Mouse (Mus musculus): ENCODE measurements around the gene Fam129b. TPM values are rescaled to one million over a fixed set of nuclear protein-coding genes. Genes with fewer than 3 reads are reported as not detected.

Gene Fam129b
- total and polyA plus RNA-seq, 3 experiments = 0.26 to 0.55 (median 0.50) TPM

DNA sequence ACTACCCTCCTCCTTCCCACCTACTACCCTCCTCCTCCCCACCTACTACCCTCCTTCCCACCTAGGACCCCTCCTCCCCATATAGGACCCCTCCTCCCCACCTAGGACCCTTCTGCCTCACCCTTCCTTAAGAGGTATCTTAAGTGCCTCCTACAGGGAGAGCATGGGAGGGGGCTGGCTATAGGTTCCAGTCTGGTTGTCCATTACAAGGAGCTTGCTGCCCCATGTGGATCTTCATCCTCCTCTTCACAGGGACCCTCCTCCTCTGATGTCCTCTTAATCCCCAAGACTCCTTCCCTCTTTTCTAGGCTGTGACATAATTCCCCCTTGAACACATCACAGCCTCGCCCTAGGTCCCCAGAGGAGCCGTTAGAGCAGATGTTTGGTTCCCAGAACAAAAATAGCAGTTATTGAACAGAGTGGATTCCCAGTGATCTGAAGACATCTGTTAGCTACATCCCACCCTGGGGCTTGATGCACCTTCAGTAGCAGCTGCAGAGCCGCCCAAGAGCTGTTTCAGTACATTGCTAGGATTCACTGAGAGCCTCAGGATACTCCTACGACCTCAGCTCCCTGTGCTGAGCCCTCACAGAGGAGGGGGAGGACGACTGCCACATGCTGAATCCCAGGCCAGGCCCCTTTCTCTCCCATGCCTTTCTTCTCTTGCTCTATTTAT lies 20.0 kb upstream of the Fam129b start:
- Histone ChIP-seq H3K4me1 (ENCODE audit: control insufficient read depth in 1 of 2, insufficient read depth in 2 of 2) (peaks cover 5 to 7% of the 10 kb centered on the region in 2 experiments; a peak in 3 of 4 replicates), H3K27ac (ENCODE audit: insufficient read depth, low read depth) (no peak overlapping the region), H3K36me3 (replicated peaks in 1 of 2; ENCODE audit: control insufficient read depth in 1 of 2, insufficient read depth in 1 of 2, low read length in 1 of 2) (no peaks in the 10 kb centered on the region), H3K27me3 (replicated peaks) (no peaks in the 10 kb centered on the region), H3K79me2 (replicated peaks; ENCODE audit: control insufficient read depth, extremely low read depth, insufficient read depth, poor library complexity, severe bottlenecking) (no peaks in the 10 kb centered on the region), H3K4me2 (ENCODE audit: insufficient read depth, low read depth, poor library complexity, severe bottlenecking) (no peak overlapping the region), H3K9ac (ENCODE audit: insufficient read depth, low read depth) (no peak overlapping the region), H3K9me3 (replicated peaks; ENCODE audit: low read length) (no peaks in the 10 kb centered on the region), H3K4me3 (replicated peaks in 1 of 3; ENCODE audit: low read depth in 2 of 3, low read length in 2 of 3, poor library complexity in 1 of 3) (no peak overlapping the region)
- no peak for DNase-seq (ENCODE audit: extremely low read depth)
- dilution Hi-C loops (cut with MboI; ENCODE audit: extremely low pct_ligation_motif_present, extremely low pct_unique_long_range_greater_than_20kb, low sequenced_read_pairs) (no loop called here), in situ Hi-C loops (cut with MboI; ENCODE audit: low pct_ligation_motif_present, low pct_unique_long_range_greater_than_20kb, low sequenced_read_pairs) (no loop called here)
- TF ChIP-seq SMC3 (IDR thresholded peaks at IDR 0.05; ENCODE audit: low read depth, low read length) (no peak), CTCF (conservative IDR thresholded peaks at IDR 0.05 in 1 of 2, IDR thresholded peaks at IDR 0.05 in 1 of 2; ENCODE audit: low read depth in 2 of 2, low read length in 2 of 2) (no peak), TBP (conservative IDR thresholded peaks at IDR 0.05; ENCODE audit: low read depth, low read length) (no peak), ZMIZ1 (IDR thresholded peaks at IDR 0.05; ENCODE audit: low read depth, low read length) (no peak), ZC3H11A (IDR thresholded peaks at IDR 0.05; ENCODE audit: low read depth, low read length) (no peak), IRF4 (IDR thresholded peaks at IDR 0.05; ENCODE audit: low read depth, low read length) (no peak), ETS1 (conservative IDR thresholded peaks at IDR 0.05; ENCODE audit: low read depth, low read length) (no peak), RCOR1 (conservative IDR thresholded peaks at IDR 0.05; ENCODE audit: low read depth, low read length) (no peak), TCF12 (IDR thresholded peaks at IDR 0.05; ENCODE audit: low read depth, low read length) (no peak), CHD1 (IDR thresholded peaks at IDR 0.05; ENCODE audit: low read depth, low read length) (no peak), ELF1 (IDR thresholded peaks at IDR 0.05; ENCODE audit: low read depth, low read length) (no peak), MXI1 (IDR thresholded peaks at IDR 0.05; ENCODE audit: low read depth, low read length) (no peak), PAX5 (IDR thresholded peaks at IDR 0.05; ENCODE audit: low read length) (no peak), MAZ (IDR thresholded peaks at IDR 0.05; ENCODE audit: low read depth, low read length) (no peak), SIN3A (IDR thresholded peaks at IDR 0.05; ENCODE audit: low read length) (no peak), RAD21 (IDR thresholded peaks at IDR 0.05; ENCODE audit: low read depth, low read length) (no peak), GABPA (IDR thresholded peaks at IDR 0.05; ENCODE audit: insufficient replicate concordance, low read depth, low read length) (no peak)

- H3K4me3 ChIP-seq (replicated peaks in 1 of 3; ENCODE audit: low read depth in 2 of 3, low read length in 2 of 3, poor library complexity in 1 of 3) = no peak overlapping the region
- peak; percentile 79 for DNase-seq (ENCODE audit: extremely low read depth)
These were observed 18.3 kb upstream of the Fam129b start for GRCm38 (mm10) chr2:32857584-32857983.

More at GRCm38 (mm10) chr2:32857584-32857983, 18.3 kb upstream of the Fam129b start:
- Histone ChIP-seq H3K9ac (ENCODE audit: insufficient read depth, low read depth) (no peak overlapping the region), H3K27ac (ENCODE audit: insufficient read depth, low read depth) (no peak overlapping the region), H3K36me3 (replicated peaks in 1 of 2; ENCODE audit: control insufficient read depth in 1 of 2, insufficient read depth in 1 of 2, low read length in 1 of 2) (no peaks in the 10 kb centered on the region), H3K4me1 (ENCODE audit: control insufficient read depth in 1 of 2, insufficient read depth in 2 of 2) (peaks cover 3 to 7% of the 10 kb centered on the region in 2 experiments; a peak in 3 of 4 replicates), H3K79me2 (replicated peaks; ENCODE audit: control insufficient read depth, extremely low read depth, insufficient read depth, poor library complexity, severe bottlenecking) (no peaks in the 10 kb centered on the region), H3K9me3 (replicated peaks; ENCODE audit: low read length) (no peaks in the 10 kb centered on the region), H3K27me3 (replicated peaks) (no peaks in the 10 kb centered on the region), H3K4me2 (ENCODE audit: insufficient read depth, low read depth, poor library complexity, severe bottlenecking) (peak overlapping the region; percentile 64)
- in situ Hi-C loops (cut with MboI; ENCODE audit: low pct_ligation_motif_present, low pct_unique_long_range_greater_than_20kb, low sequenced_read_pairs) (no loop called here), dilution Hi-C loops (cut with MboI; ENCODE audit: extremely low pct_ligation_motif_present, extremely low pct_unique_long_range_greater_than_20kb, low sequenced_read_pairs) (no loop called here)
- peak; percentile 36; the same call in 1 of the 2 replicates for TF ChIP-seq ZC3H11A (IDR thresholded peaks at IDR 0.05; ENCODE audit: low read depth, low read length)
- no peak for TF ChIP-seq ELF1 (IDR thresholded peaks at IDR 0.05; ENCODE audit: low read depth, low read length)
- 0 out of 2 replicates have a peak, but pooled peaks have one; percentile 21 for TF ChIP-seq SIN3A (IDR thresholded peaks at IDR 0.05; ENCODE audit: low read length)
- peak; percentile 86 for TF ChIP-seq RAD21 (IDR thresholded peaks at IDR 0.05; ENCODE audit: low read depth, low read length)
- no peak for TF ChIP-seq KAT2A (IDR thresholded peaks at IDR 0.05; ENCODE audit: insufficient replicate concordance, low read length)
- no peak for TF ChIP-seq MYC (IDR thresholded peaks at IDR 0.05; ENCODE audit: low read depth, low read length)
- peak; percentile 86 for TF ChIP-seq SMC3 (IDR thresholded peaks at IDR 0.05; ENCODE audit: low read depth, low read length)
- no peak for TF ChIP-seq HCFC1 (IDR thresholded peaks at IDR 0.05; ENCODE audit: low read depth, low read length)
- TF ChIP-seq TCF12 (IDR thresholded peaks at IDR 0.05; ENCODE audit: low read depth, low read length) = 0 out of 2 replicates have a peak, but pooled peaks have one; percentile 26
- TF ChIP-seq CTCF (conservative IDR thresholded peaks at IDR 0.05 in 1 of 2, IDR thresholded peaks at IDR 0.05 in 1 of 2; ENCODE audit: low read depth in 2 of 2, low read length in 2 of 2) = peak; percentile 75 to 96
